Mouse (Mus musculus): ENCODE measurements around the gene Etv2. TPM values are rescaled to one million over a fixed set of nuclear protein-coding genes. Genes with fewer than 3 reads are reported as not detected.
A peak's percentile ranks its signal among the peaks of the same experiment; 100 is the strongest.

The Etv2 gene
- total RNA-seq (2021) (not detected), polyA plus RNA-seq (2012; rRNA removed) (not detected in 2 replicates)
- long read RNA-seq, result 0 reads

DNA sequence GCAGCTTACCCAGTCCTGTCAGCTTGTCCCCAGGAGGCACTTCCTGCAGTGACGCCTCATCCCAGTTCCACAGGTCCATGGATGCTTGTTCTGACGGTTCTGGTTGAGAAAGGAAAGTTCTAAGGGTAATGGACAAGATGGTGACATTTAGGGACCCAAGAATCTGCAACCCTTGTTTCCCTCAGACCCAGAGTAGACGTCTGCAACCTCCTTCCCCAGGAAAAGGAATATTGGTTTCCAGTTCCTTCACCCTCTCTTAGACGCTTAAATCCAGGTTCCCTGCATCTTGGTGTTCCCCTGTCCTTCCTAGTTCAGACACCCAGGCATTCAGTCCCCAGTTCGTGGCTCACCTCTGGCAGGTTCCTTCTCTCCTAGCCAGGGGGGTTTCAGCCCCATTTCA lies at the start of gene Etv2:
Gene Etv2 (minus strand): TSS at position 101 of the 400 bp plus-strand sequence.
- no peak for DNase-seq

DNA sequence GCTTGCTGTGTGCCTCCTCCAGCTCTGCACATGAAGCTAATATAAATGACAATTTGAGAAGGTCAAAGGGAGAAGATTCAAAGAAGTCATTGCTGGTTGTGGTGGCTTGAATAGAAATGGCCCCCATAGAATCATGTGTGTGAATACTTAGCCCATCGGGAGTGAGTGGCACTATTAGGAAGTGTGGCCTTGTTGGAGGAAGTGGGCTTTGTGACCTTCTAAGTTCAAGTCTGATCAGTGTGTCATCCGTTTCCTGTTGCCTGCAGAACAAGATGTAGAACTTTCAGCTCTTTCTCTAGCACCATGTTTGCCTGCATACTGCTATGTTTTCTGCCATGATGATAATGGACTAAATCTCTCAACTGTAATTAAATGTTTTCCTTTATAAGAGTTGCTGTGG lies 47.8 kb upstream of the Etv2 start:
- DNase-seq, result no peak

DNA sequence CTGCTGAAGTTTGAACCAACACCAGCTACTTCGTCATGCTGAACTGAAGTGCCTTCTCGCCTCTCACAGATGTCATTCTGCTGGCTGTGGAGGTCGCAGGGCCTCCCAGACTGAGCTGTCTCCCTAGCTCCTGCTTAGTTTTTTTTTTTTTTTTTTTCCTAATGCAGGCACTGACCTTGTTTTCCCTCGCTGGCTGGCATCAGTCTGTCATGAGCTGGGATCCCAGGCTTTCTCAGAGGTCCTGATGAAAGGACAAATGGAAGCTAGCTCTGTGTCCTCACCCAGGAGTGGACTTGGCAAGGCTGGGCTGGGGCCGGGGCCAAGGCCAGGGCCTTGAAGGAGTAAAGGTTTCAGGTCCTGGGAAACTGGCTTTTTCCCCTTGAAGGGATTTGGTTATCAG lies 46.2 kb upstream of the Etv2 start:
- DNase-seq, result peak; percentile 58

DNA sequence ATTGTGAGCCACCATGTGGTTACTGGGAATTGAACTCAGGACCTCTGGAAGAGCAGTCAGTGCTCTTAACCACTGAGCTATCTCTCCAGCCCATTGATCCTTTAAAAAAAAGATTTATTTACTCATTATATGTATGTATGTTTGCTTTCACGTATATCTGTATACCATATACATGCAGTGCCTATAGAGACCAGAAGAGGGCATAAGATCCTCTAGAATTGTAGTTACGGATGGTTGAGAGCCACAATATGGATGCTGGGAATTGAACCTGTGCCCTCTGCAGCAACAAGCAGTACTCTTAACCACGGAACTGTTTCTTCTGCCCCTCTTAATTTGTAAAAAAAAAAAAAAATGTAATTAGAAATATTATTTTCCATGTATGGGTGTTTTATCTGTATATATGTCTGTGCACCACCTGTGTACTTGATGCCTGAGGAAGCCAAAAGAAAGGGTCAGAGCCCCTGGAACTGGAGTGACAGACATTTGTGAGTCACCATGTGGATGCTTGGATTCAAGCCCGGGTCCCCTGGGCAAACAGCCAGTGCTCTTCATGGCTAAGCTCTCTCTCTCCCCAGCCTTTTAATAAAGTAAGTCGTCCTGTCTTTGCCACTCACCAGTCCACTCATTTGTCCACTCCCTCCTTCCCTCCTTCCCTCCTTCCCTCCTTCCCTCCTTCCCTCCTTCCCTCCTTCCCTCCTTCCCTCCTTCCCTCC lies 42.8 kb upstream of the Etv2 start:
- peak; percentile 91 for DNase-seq

DNA sequence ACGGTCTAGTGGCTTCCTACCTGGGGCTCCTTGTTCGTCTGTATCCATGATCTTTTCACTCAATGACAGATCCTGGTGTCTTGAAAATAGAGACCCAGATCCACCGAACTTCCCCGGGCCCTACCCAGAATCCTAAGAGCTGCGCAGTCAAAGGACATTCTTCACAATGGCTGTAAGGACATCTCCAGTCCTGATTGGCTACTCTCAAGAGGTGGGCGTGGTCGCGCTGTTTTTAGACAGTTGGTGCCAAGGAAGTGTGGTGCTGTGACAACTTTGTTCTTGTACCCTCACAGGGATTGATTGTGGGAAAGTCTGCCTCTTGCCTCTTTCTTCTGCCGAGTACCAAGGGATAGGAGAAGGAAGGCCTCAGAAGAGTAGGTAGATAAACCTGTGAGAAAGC lies 35.8 kb upstream of the Etv2 start, which contains the start of gene Pmis2:
Gene Pmis2 (minus strand): TSS at position 126 of the 400 bp plus-strand sequence.
- DNase-seq, result no peak

DNA sequence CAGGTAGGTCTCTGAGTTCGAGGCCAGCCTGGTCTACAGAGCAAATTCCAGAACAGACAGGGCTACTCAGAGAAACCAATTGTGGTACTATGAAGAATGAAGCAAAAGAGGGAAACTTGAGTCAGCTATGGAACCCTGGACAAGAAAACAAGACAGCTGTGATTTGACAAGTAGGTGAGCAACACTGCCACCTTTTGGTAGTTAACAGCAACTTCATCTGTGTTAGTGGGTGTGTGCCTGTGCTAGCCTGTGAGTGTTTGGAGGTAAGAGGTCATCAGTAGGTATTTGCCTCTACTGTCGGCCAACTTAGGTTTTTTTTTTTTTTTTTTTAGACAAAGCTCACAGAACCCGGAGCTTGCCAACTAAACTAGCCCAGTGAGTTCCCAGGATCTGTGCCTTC lies 33.6 kb upstream of the Etv2 start:
- no peak for DNase-seq

DNA sequence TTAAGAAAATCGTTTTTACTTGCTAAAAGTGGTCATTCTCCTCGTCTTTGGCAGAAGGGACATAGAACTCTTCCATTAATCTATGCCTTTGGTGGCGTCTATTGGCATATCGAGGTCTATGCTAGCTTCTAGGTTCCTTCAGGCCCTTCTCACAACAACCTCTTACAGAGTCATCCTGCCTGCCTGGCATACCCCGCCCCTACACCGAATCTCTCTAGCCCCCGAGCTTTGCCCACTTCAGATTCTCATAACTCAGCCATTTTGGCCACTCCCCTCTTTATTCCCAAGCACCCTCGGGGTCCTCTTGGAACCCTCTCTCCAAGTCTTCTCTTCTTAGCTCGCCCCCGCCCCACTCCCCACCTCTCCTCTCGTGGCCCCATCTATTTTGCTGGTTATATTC lies 29.7 kb upstream of the Etv2 start:
- DNase-seq, result peak; percentile 19

DNA sequence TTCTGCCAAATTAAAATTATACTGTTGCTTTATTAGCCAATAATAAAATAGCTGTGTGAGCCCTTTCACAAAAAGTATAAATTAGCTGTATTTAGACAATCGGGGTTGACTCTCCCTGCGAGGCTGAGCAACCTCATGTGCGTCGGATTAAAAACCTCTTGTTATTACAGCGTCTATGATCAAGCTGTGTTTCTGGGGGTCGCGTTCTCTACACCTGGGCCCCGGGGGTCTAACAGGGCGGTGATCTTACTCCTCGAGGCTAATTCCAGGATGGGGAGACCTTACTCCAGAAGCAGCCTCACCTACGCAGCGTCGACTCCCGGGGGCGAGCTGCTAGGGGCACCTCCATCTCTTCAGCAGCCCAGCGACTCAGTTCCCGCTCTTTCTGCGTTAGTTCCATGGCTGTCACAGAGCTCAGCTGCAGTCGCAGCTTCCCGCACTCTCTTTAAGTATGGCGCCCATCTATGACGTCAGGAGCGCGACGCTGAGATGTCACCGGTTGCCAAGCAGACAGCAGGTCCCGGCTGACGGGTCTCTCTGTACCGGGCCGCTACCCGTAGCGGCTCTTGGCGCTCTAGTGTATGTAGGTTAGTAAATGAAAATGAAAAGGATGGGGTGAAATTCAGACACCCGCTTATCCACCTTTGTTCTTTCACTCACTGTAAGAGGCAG lies 29.0 kb upstream of the Etv2 start, which contains the start of gene Haus5:
Gene Haus5 (minus strand): TSS at position 466 of the 672 bp plus-strand sequence.
- DNase-seq, result peak; percentile 91

DNA sequence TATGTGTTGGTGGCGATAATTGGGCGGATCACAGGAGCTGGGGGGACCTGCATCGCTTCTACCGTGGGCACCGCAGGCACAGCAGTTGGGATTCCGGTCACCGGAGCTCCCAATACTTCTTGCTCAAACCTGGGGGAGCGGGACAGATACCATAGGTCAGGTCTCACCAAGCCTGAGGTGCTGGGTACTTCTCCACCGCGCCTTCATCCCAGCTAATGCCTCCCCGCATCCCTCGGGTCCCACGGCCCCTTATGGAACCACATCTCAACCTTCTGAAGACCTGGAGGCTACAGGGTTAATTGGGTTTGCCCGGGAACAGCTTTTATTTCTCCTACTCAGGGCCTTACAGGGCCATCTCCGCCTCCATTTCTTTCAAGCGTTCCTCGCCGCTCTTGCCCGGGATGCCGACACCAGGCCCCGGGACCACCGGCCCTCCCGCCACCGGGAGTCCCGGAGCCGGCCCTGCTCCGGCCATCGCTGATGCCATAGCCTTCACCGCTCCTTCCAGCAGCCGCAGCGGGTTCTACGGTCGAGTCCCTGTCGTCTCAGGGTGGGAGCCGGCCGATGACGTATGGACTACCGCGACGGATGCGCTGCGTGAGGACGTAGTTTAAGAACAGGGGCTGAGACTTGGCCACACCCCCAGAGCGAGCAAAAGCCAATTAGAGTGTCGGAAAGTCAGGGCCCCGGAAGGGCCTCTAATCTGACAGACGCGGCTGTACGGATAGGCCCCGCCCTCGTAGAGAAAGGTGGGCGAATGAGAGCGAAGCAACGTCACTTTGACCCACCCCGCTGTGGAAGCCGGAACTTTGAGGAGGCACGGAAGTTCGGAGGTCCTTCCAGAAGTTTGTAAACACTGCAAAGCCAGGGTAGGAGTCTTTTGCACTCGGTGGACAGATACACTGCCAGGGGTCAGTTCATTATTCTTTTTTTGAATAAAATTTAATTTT lies 14.2 kb upstream of the Etv2 start, which contains the start of gene Rbm42:
Gene Rbm42 (minus strand): TSS at position 727 of the 950 bp plus-strand sequence.
- peak; percentile 99 for DNase-seq

DNA sequence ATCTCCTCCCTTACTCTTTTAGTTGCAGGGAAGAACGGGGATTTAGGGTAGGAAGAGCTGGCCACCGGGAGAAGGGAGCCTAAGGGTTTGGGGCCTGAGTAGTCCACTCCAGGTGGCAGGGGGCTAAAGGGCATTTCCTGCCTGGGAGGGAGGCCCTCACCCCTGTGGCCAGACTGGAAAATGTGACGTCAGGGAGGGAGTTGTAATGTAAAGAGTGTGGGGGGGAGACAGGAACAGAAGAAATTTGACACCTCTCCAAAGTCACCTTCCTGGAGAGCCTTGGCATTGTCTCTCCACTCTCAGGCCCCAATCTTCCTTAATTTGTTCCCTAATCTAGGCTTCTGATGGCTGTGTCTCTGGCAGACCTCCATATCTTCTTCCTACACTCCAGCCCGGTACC lies 3.4 kb upstream of the Etv2 start:
- DNase-seq, result no peak

DNA sequence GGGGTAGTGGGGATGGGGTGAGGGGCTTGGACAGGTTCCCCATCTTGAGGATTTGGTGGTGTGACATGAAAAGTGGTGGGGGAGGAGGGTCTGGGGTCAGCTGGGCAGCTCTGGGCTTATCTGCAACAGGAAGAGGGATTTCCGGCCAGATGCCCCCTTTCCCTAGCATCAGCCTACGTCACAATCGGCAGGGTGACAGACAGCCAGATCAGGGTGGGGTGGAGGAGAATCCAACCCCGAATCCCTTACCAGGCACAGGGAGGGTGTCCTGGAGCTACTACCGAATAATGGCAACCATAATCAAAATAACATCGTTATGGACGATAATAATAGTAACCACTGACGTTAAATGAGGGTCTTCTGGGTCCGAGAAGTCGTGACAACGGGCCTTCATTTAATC lies 743 bp upstream of the Etv2 start:
- DNase-seq, result no peak

DNA sequence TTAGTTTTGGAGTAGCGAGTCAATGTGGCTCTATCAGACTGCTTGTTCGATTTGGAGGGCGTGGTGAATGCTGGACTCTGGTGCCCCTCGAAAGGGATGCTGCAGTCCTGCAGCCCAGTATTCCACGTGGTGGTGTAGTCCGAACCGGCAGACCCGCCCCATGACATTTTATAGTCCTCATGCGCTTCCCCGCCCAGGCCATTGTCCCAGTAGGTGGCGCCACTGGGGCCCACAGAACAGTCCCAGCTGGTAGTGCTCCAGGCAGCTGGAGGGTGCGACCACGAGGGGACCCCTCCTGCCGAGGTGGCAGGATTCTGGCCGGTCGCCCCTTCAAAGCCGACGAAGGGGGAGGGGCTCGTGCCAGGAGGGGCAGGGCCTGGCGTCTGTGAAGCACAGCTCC lies 1.0 kb downstream of the Etv2 start:
- peak; percentile 41 for DNase-seq

DNA sequence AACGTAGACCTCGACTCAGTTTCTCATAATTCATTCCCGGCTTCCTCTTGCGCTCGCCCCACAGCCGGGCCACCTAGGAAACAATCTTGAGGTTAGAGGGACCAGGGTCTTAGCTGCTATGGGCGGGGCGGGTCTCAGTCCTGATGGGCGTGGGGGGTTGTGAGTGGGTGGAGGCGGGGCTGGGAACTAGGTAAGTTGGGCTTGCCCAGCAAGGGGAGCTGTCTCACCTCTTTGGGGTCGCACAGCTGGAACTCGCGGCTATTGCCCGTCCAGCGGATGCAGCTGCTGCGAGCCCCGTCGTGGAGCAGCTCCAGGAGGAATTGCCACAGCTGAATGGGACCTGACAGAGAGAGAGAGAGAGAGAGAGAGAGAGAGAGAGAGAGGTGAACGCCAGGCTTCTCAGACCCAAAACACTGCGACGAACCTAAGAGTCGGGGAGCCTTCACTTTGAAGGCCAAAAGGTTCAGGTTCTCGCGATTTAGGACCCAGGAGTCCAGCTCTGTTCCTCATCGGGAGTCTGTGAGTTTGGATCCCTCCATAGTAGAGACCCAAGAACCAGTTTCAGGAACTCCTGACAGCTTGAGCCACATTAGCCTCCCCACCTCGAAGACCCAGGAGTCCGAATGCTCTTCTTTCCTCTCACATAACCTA lies 1.8 kb downstream of the Etv2 start:
- DNase-seq, result no peak

DNA sequence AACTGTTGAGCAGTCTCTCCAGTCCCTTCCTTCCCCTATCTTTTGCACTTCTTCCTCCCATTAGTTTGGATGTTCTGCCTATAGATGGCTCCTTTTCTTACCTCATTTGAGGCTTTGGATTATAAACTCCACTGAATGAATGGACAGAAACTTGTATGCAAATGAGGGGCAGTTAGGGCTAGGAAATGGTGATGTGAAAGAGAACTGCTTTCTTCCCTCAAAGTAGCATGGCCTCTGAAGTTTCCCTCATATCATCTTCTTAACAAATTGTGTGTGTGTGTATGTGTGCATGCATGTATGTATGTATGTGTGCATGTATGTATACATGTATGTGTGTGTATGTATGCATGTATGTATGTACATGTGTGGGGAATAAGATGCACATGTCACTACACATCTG lies 6.6 kb downstream of the Etv2 start:
- DNase-seq, result no peak

DNA sequence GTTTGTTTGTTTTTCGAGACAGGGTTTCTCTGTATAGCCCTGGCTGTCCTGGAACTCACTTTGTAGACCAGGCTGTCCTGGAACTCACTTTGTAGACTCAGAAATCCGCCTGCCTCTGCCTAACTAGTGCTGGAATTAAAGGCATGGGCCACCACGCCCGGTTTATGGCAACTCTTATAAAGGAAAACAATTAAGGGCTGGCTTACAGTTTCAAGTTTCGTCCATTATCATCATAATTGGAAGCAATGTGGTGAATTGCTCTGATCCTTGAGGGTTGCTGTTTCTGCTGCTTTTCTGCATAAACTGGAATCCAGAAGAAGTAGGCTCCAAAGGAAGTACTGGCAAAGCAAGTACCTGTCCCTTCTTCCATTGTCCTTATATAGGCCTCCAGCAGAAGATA lies 9.0 kb downstream of the Etv2 start:
- DNase-seq, result no peak

DNA sequence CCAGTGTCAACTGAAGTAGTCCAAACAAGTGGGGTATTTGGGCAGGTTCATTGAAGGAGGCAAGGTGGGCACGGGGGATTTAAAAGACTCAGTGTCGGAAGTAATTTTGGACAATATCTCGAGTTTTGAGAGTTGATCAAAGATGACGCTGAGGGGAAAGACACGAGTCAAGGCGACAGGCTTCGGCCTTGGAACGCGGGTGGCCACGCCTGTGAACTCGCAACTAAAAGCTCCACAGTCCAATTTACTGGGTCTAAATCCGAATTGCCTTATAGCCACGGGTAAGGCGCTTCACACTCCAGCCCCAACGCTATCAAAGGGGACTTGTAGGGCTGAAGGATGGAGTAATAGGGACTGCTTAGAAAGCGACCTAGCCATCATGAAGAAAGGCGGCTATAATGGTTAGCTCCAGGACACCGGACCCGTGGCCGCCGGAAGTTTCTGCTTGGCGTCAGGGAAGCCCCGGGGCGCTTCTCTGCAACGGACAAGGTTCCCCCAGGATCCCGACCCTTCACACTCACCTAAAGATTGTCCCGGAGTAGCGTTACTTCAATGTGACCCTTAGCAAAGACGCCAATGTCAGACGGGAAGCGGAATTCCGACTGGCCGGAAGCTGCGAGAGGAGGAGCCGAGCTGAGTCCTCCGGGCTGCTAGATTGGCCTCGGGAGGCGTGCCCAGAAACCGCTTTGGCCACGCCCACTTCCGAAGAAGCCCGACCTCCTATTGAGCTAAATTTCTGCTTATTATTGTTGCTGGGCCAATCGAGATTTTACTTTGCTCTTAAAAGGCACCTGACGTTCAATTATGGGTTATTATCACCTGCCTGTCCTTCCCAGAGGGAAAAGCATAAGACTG lies 9.9 kb downstream of the Etv2 start, which contains the start of gene Cox6b1:
Gene Cox6b1 (minus strand): TSS at position 622 of the 855 bp plus-strand sequence.
- peak; percentile 91 for DNase-seq

DNA sequence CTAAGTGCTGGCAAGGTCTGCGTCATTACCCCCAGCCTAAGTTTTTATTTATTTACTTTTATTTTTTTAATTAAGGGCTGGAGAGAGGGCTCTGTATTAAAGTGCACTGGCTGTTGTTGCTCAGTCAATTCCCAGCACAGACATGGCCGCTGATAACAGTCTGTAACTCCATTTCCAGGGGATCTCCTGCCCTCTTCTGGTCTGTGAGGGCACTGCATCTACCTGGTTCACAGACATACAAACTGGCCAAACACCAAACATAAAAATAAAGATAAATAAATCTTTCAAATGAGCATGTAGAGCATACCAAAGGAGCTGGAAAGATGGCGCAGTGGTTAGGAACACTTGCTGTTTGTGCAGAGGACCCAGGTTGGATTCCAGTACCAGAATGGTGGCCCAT lies 16.4 kb downstream of the Etv2 start:
- DNase-seq, result no peak

DNA sequence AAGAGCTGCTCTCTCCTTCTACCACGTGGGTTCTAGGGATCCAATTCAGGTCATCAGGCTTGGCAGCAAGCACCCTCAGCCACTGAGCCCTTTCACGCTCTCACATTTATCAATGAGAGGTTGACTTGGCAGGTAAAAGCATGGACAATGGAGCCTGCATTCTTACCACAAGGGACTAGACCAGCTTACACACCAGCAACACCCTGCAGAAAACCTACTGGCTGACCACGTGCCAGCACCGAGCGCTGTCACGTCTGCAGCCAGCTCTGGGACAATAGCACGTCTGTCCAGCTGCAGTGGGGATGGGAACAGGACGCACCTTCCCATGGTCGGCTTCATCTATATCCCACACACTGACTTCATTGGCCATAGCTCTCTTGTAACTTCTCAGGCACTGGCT lies 17.0 kb downstream of the Etv2 start:
- DNase-seq, result no peak

DNA sequence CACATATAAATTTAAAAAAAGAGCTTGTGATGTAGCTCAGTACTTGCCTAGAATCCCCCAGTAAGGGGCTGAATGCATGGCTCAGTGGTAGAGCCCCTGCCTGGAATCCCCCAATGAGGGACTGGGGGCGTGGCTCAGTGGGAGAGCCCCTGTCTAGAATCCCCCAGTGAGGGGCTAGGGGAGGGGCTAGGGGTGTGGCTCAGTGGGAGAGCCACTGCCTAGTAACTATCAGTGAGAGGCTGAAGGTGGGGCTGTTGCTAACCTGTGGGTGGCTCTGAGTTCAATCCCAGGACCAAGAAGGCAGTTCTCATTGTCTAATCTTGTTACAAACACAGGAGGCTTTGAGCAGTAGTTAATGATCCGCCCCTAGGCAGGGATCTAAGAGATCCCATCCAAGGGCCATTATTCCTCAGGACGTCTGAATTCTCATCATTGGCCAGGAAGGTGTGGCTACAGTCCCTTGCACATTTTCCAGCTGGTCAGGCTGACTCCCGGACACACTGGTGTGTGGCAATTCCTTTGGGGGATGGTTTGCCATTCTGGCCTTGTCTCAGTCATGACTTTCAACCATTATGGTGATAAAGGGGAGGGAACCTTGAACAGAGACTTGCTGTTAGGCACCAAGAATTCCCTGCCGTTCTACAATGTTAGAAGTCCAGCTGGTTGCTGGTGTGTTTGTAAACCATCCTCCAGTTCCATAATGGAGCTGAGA lies 20.4 kb downstream of the Etv2 start:
- DNase-seq, result peak; percentile 78

DNA sequence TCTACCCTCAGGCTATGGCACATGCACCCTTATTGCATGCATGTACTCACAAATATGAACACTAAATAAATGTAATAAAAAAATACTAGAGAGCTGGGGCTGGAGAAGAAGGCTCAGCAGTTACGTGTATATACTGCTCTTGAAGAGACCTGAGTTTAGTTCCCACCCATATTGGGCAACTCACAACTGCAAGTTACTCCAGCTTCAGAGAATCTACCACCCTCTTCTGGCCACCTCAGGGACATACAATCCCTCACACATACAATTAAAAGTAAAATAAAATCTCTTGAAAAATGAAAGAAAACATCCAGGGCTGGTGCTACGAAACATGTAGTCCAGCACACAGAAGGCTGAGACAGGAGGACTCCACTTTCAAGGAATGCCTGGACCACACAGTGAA lies 21.2 kb downstream of the Etv2 start:
- DNase-seq, result no peak
